Mouse (Mus musculus): ENCODE results near the gene Itga5. TPM values are rescaled to one million over a fixed set of nuclear protein-coding genes. Genes with fewer than 3 reads are reported as not detected.

Gene Itga5
- total RNA-seq, 1 experiment from 2014 or later: 34.9 TPM

GRCm38 (mm10) chr15:103310365-103310910 is 56.1 kb downstream of the Itga5 start, which contains the start of gene Gpr84:
Gpr84 (minus strand) TSS chr15:103310612.
- no peak for DNase-seq

GRCm38 (mm10) chr15:103308876-103309580 is 57.5 kb downstream of the Itga5 start:
- DNase-seq: no peak

- no peak for DNase-seq
These were observed 58.3 kb downstream of the Itga5 start for GRCm38 (mm10) chr15:103308056-103308875.

GRCm38 (mm10) chr15:103307125-103307524 is 59.4 kb downstream of the Itga5 start:
- peak; percentile 93 for DNase-seq

- DNase-seq: peak; percentile 58
These were observed 60.5 kb downstream of the Itga5 start for GRCm38 (mm10) chr15:103305792-103306645.

- DNase-seq: peak; percentile 96
These were observed 61.4 kb downstream of the Itga5 start for GRCm38 (mm10) chr15:103305070-103305678.

GRCm38 (mm10) chr15:103304616-103304969 is 62.0 kb downstream of the Itga5 start:
- DNase-seq: no peak

GRCm38 (mm10) chr15:103303916-103304615 is 62.5 kb downstream of the Itga5 start:
- no peak for DNase-seq

GRCm38 (mm10) chr15:103302341-103303021 is 64.1 kb downstream of the Itga5 start:
- no peak for DNase-seq

- no peak for DNase-seq
These were observed 64.8 kb downstream of the Itga5 start for GRCm38 (mm10) chr15:103301547-103302340.

GRCm38 (mm10) chr15:103301046-103301445 is 65.5 kb downstream of the Itga5 start:
- no peak for DNase-seq

- DNase-seq: no peak
These were observed 66.0 kb downstream of the Itga5 start for GRCm38 (mm10) chr15:103300560-103300959.

GRCm38 (mm10) chr15:103300067-103300471 is 66.5 kb downstream of the Itga5 start:
- no peak for DNase-seq

GRCm38 (mm10) chr15:103299644-103300043 is 66.9 kb downstream of the Itga5 start:
- DNase-seq: no peak

- no peak for DNase-seq
These were observed 67.5 kb downstream of the Itga5 start for GRCm38 (mm10) chr15:103298861-103299616.

- no peak for DNase-seq
These were observed 68.5 kb downstream of the Itga5 start for GRCm38 (mm10) chr15:103298026-103298425.

- DNase-seq: no peak
These were observed 69.2 kb downstream of the Itga5 start for GRCm38 (mm10) chr15:103297313-103297712.

- no peak for DNase-seq
These were observed 70.7 kb downstream of the Itga5 start for GRCm38 (mm10) chr15:103295851-103296250.

GRCm38 (mm10) chr15:103294649-103295048 is 71.9 kb downstream of the Itga5 start:
- no peak for DNase-seq
